Mouse (Mus musculus): ENCODE results near the gene Ube2q1. TPM values are rescaled to one million over a fixed set of nuclear protein-coding genes. Genes with fewer than 3 reads are reported as not detected.
"Not testable (repeated sequence)": the region's sequence is repeated elsewhere in the genome, so short reads cannot be mapped to it uniquely, and the experiment has no call there.

The Ube2q1 gene
- polyA plus RNA-seq, 1 experiment from 2014 or later: 21.8 TPM

DNA sequence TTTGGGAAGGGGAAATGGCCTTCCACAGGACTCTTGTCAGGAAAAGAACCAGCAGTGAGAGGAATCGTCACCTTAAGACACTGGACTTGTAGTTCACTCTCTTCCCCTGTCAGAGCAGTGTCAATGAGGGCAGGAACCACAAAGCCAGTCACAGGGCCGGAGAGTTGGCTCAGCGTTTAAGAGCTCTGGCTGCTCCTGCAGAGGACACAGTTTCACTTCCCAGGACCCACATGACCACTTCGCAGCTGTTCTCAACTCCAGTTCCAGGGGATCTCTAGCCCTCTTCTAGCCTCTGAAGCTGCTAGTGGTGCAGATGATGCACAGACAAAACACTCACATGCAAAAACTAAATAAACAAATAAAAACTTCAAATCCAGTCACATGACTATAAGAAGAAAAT lies 22.9 kb downstream of the Ube2q1 start:
- Histone ChIP-seq H3K27ac (ENCODE audit: low read length) (no peak overlapping the region), H3K4me2 (replicated peaks; ENCODE audit: low read depth, low read length) (no peak overlapping the region), H3K4me3 (ENCODE audit: low read depth, low read length) (no peak overlapping the region), H3K4me1 (ENCODE audit: control insufficient read depth, insufficient read depth, low read length) (no peaks in the 10 kb centered on the region), H3K36me3 (ENCODE audit: control insufficient read depth, insufficient read depth, low read length) (no peaks in the 10 kb centered on the region), H3K9ac (replicated peaks; ENCODE audit: low read depth, low read length) (no peak overlapping the region), H3K9me3 (ENCODE audit: control insufficient read depth, low read depth, low read length) (no peaks in the 10 kb centered on the region), H3K27me3 (ENCODE audit: control insufficient read depth, insufficient read depth, low read length) (no peaks in the 10 kb centered on the region)
- 56% methylated on average over 4 of the region's 4 CpGs for WGBS
- no peak for ATAC-seq (ENCODE audit: insufficient number of reproducible peaks, insufficient read depth, low FRiP score, low read depth)

DNA sequence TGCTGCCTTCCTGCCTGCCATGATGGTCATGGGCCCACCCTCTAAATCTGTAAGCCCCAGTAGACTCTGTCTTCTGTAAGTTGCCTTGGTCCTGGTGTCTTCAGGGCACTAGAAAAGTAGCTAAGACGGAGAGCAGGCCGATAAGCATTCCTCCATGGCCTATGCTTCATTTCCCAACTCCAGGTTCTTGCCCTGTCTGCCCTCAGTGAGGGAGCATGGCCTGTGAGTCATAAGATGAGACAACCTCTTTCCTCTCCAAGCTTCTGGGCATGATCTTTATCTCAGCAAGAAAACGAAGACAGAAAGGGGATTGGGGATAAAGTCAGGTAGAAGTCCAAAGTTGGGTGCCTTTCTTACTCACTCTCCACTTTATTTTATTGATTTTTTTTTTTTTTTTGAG lies 25.1 kb downstream of the Ube2q1 start:
- Histone ChIP-seq H3K4me3 (ENCODE audit: low read depth, low read length) (no peak overlapping the region), H3K9ac (replicated peaks; ENCODE audit: low read depth, low read length) (no peak overlapping the region), H3K4me1 (ENCODE audit: control insufficient read depth, insufficient read depth, low read length) (no peaks in the 10 kb centered on the region), H3K27me3 (ENCODE audit: control insufficient read depth, insufficient read depth, low read length) (no peaks in the 10 kb centered on the region), H3K36me3 (ENCODE audit: control insufficient read depth, insufficient read depth, low read length) (no peaks in the 10 kb centered on the region), H3K27ac (ENCODE audit: low read length) (no peak overlapping the region), H3K9me3 (ENCODE audit: control insufficient read depth, low read depth, low read length) (no peaks in the 10 kb centered on the region), H3K4me2 (replicated peaks; ENCODE audit: low read depth, low read length) (no peak overlapping the region)
- ATAC-seq (ENCODE audit: insufficient number of reproducible peaks, insufficient read depth, low FRiP score, low read depth): no peak
- WGBS: 88% methylated on average over 3 of the region's 3 CpGs

DNA sequence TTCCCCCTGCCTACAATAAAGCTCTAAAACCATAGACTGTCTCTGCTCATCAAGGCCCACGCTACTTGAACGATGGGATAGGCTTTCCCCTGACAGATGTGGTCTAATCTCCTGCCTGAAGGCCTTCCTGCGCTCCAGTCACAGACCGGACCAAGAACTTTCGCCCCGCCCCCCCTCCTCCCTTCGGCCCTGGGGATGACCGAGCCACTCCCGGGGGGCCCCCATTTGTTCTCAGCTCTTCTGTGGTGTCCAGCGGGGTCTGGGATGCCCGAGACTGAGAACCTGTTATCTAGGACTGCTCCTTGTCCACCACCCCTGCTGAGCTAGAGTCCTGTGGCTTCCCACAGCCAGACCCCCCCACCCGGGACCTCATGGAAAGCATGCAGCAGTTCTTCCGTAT lies 26.1 kb downstream of the Ube2q1 start:
- Histone ChIP-seq H3K36me3 (ENCODE audit: control insufficient read depth, insufficient read depth, low read length) (no peaks in the 10 kb centered on the region), H3K4me3 (ENCODE audit: low read depth, low read length) (no peak overlapping the region), H3K27ac (ENCODE audit: low read length) (no peak overlapping the region), H3K27me3 (ENCODE audit: control insufficient read depth, insufficient read depth, low read length) (no peaks in the 10 kb centered on the region), H3K4me2 (replicated peaks; ENCODE audit: low read depth, low read length) (peak overlapping the region; percentile 33), H3K9me3 (ENCODE audit: control insufficient read depth, low read depth, low read length) (no peaks in the 10 kb centered on the region), H3K4me1 (ENCODE audit: control insufficient read depth, insufficient read depth, low read length) (no peaks in the 10 kb centered on the region), H3K9ac (replicated peaks; ENCODE audit: low read depth, low read length) (no peak overlapping the region)
- 5% methylated on average over 13 of the region's 13 CpGs for WGBS
- ATAC-seq (ENCODE audit: insufficient number of reproducible peaks, insufficient read depth, low FRiP score, low read depth): no peak

DNA sequence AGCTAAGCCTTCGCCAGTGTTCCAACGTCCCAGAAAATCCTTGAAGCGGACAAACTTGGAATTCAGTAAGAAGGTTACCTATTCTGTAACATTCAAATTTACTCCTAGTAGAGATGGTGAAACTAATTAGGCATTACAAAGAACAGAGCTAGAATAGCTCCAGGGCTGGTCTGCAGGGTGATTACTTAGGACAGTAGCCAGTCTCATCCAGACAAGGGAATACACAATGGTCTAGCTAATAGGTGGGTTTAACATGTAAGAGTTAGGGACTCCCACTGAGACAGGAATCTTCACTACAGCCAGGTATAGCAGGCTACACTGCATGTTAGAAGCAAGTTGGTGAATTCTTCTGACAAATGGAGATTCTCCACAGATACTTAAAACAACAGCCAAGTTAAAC lies 26.7 kb downstream of the Ube2q1 start:
- H3K4me3 ChIP-seq (ENCODE audit: low read depth, low read length); H3K4me2 ChIP-seq (replicated peaks; ENCODE audit: low read depth, low read length); H3K27me3 ChIP-seq (ENCODE audit: control insufficient read depth, insufficient read depth, low read length); ATAC-seq (ENCODE audit: insufficient number of reproducible peaks, insufficient read depth, low FRiP score, low read depth); H3K9ac ChIP-seq (replicated peaks; ENCODE audit: low read depth, low read length); H3K4me1 ChIP-seq (ENCODE audit: control insufficient read depth, insufficient read depth, low read length); H3K27ac ChIP-seq (ENCODE audit: low read length); H3K36me3 ChIP-seq (ENCODE audit: control insufficient read depth, insufficient read depth, low read length); H3K9me3 ChIP-seq (ENCODE audit: control insufficient read depth, low read depth, low read length): not testable (repeated sequence)
- 53% methylated on average over 3 of the region's 3 CpGs for WGBS

DNA sequence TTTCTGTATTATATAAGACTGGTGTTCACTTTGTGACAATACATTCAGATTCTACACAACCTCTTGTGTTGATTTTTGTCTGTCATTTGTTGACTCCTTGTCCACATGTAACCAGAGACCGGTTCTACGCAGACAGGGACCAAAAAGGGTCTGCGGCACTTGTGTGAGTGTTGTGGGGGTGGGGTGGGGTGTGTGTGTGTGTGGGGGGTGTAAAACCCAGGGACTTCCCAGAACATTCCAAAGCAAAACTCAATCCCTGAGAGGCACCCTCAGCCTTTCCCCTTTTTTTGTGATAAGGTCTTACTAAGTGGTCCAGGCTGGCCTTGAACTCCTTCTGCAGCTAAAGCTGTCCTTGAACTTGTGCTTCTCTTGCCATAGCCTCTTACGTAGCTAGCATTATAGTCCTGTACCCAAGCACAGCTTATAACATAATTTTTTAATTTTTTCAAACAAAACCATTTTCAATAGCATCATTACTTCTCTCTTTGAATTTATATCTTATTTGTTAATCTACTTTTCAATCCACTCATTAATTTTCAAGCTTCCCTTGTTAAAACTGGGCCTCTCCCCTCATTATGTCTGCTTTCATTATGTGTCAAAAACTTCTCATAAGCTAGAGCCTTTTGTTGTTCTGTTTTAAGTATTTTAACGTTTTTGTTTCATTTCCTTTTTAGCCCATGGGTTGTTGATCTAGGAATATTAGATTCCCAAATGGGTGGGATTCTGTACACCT lies 27.5 kb downstream of the Ube2q1 start:
- WGBS: 53% methylated on average over 5 of the region's 5 CpGs
- Histone ChIP-seq H3K27ac (ENCODE audit: low read length) (no peak overlapping the region), H3K4me1 (ENCODE audit: control insufficient read depth, insufficient read depth, low read length) (no peaks in the 10 kb centered on the region), H3K9ac (replicated peaks; ENCODE audit: low read depth, low read length) (no peak overlapping the region), H3K9me3 (ENCODE audit: control insufficient read depth, low read depth, low read length) (no peaks in the 10 kb centered on the region), H3K36me3 (ENCODE audit: control insufficient read depth, insufficient read depth, low read length) (no peaks in the 10 kb centered on the region), H3K4me2 (replicated peaks; ENCODE audit: low read depth, low read length) (no peak overlapping the region), H3K4me3 (ENCODE audit: low read depth, low read length) (no peak overlapping the region), H3K27me3 (ENCODE audit: control insufficient read depth, insufficient read depth, low read length) (no peaks in the 10 kb centered on the region)
- no peak for ATAC-seq (ENCODE audit: insufficient number of reproducible peaks, insufficient read depth, low FRiP score, low read depth)

DNA sequence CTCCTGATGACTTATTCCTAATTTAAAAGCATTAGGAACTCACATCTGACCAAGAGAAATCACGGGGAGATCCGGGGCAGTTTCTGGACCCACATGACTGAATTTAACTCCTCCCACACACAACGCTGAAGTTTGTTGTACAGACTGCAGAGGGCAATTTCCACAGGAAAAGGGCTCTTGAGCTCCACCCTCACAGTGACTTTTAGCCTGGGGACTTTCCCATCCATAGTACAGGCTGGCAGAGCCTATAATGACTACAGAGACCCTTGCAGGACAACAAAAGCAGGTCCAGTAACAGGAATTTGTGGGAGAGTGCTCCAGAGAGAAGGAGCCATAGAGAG lies 28.1 kb downstream of the Ube2q1 start:
- ATAC-seq (ENCODE audit: insufficient number of reproducible peaks, insufficient read depth, low FRiP score, low read depth): no peak
- no peaks in the 10 kb centered on the region for H3K27me3 ChIP-seq (ENCODE audit: control insufficient read depth, insufficient read depth, low read length)
- H3K9me3 ChIP-seq (ENCODE audit: control insufficient read depth, low read depth, low read length): no peaks in the 10 kb centered on the region
- no peaks in the 10 kb centered on the region for H3K36me3 ChIP-seq (ENCODE audit: control insufficient read depth, insufficient read depth, low read length)
- no peaks in the 10 kb centered on the region for H3K4me1 ChIP-seq (ENCODE audit: control insufficient read depth, insufficient read depth, low read length)
- no peak overlapping the region for H3K4me3 ChIP-seq (ENCODE audit: low read depth, low read length)
- H3K9ac ChIP-seq (replicated peaks; ENCODE audit: low read depth, low read length): no peak overlapping the region
- H3K4me2 ChIP-seq (replicated peaks; ENCODE audit: low read depth, low read length): no peak overlapping the region
- no peak overlapping the region for H3K27ac ChIP-seq (ENCODE audit: low read length)
- WGBS: 15% methylated on average over 3 of the region's 3 CpGs

DNA sequence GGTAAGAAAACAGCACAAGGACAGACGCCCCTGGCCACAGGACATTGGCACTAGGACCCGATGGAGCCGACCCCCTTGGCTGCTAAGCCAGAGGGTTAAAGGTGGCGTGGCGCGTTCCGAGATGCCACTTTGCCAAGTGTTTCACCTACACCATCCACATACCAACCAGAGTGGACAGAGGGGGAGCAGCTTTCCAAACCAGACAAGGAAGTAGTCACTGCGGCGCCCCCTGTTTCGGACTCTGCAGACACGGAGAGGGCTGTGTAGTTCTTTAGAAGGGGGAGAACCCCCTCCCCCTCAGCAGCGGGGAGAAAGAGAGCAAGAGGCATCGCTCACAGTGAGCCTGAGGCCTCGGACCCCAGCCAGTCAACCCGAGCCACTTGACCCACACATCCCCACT lies 29.5 kb downstream of the Ube2q1 start:
- Histone ChIP-seq H3K4me2 (replicated peaks; ENCODE audit: low read depth, low read length) (no peak overlapping the region), H3K4me3 (ENCODE audit: low read depth, low read length) (no peak overlapping the region), H3K36me3 (ENCODE audit: control insufficient read depth, insufficient read depth, low read length) (no peaks in the 10 kb centered on the region), H3K27me3 (ENCODE audit: control insufficient read depth, insufficient read depth, low read length) (no peaks in the 10 kb centered on the region), H3K4me1 (ENCODE audit: control insufficient read depth, insufficient read depth, low read length) (no peaks in the 10 kb centered on the region), H3K9me3 (ENCODE audit: control insufficient read depth, low read depth, low read length) (no peaks in the 10 kb centered on the region), H3K27ac (ENCODE audit: low read length) (no peak overlapping the region), H3K9ac (replicated peaks; ENCODE audit: low read depth, low read length) (no peak overlapping the region)
- 81% methylated on average over 15 of the region's 15 CpGs for WGBS
- no peak for ATAC-seq (ENCODE audit: insufficient number of reproducible peaks, insufficient read depth, low FRiP score, low read depth)

DNA sequence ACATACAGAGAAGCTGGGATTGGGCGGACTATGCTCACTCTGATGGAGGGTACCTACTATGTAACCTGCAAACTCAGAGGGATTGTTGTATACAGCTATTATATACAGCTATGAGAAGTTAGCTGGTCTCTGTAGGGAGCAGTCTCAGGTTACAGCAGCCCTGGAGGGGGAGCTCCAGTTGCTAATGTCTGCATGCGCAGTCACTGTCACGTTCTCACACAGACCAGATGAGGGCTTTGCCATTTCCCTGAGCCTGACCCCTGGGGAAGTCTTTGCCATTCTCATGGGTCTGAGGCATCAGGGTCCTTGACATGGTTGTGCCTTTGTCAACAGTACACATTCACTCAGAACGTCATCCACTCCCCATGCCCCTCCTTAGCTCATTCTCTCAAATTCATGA lies 31.8 kb downstream of the Ube2q1 start:
- Histone ChIP-seq H3K9me3 (ENCODE audit: control insufficient read depth, low read depth, low read length) (no peaks in the 10 kb centered on the region), H3K9ac (replicated peaks; ENCODE audit: low read depth, low read length) (no peak overlapping the region), H3K4me2 (replicated peaks; ENCODE audit: low read depth, low read length) (no peak overlapping the region), H3K27ac (ENCODE audit: low read length) (no peak overlapping the region), H3K36me3 (ENCODE audit: control insufficient read depth, insufficient read depth, low read length) (no peaks in the 10 kb centered on the region), H3K27me3 (ENCODE audit: control insufficient read depth, insufficient read depth, low read length) (no peaks in the 10 kb centered on the region), H3K4me3 (ENCODE audit: low read depth, low read length) (no peak overlapping the region), H3K4me1 (ENCODE audit: control insufficient read depth, insufficient read depth, low read length) (0 out of 2 replicates have a peak, but pooled peaks cover 3% of the 10 kb centered on the region)
- WGBS: 61% methylated on average over 4 of the region's 4 CpGs
- ATAC-seq (ENCODE audit: insufficient number of reproducible peaks, insufficient read depth, low FRiP score, low read depth): no peak

DNA sequence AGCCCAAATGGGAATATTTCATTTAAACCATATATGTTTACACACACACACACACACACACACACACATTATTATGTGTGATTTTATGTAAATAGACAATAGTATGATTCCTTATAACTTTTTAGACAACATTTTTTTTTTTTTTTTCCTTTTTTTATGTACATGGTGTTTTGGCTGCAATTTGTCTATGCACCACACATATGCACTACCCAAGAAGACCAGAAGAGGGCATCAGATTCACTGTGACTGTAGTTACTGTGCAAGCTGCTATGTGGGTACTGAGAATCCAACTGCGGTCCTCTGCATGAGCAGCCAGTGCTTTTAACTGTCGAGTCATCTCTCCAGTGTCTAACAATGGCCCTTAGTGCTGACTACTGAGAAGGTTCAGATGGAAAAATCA lies 33.3 kb downstream of the Ube2q1 start:
- no peak for ATAC-seq (ENCODE audit: insufficient number of reproducible peaks, insufficient read depth, low FRiP score, low read depth)
- Histone ChIP-seq H3K27me3 (ENCODE audit: control insufficient read depth, insufficient read depth, low read length) (no peaks in the 10 kb centered on the region), H3K9me3 (ENCODE audit: control insufficient read depth, low read depth, low read length) (no peaks in the 10 kb centered on the region), H3K4me3 (ENCODE audit: low read depth, low read length) (no peak overlapping the region), H3K27ac (ENCODE audit: low read length) (no peak overlapping the region), H3K4me2 (replicated peaks; ENCODE audit: low read depth, low read length) (no peak overlapping the region), H3K9ac (replicated peaks; ENCODE audit: low read depth, low read length) (no peak overlapping the region), H3K36me3 (ENCODE audit: control insufficient read depth, insufficient read depth, low read length) (no peaks in the 10 kb centered on the region), H3K4me1 (ENCODE audit: control insufficient read depth, insufficient read depth, low read length) (0 out of 2 replicates have a peak, but pooled peaks cover 3% of the 10 kb centered on the region)
- WGBS: 97% methylated on average over 2 of the region's 2 CpGs

Data from stomach, embryonic 14.5 days (tissue).